Mouse (Mus musculus): ENCODE results near the gene Fam209. TPM values are rescaled to one million over a fixed set of nuclear protein-coding genes. Genes with fewer than 3 reads are reported as not detected.

The Fam209 gene
- polyA plus RNA-seq, 1 experiment from 2014 or later = not detected

DNA sequence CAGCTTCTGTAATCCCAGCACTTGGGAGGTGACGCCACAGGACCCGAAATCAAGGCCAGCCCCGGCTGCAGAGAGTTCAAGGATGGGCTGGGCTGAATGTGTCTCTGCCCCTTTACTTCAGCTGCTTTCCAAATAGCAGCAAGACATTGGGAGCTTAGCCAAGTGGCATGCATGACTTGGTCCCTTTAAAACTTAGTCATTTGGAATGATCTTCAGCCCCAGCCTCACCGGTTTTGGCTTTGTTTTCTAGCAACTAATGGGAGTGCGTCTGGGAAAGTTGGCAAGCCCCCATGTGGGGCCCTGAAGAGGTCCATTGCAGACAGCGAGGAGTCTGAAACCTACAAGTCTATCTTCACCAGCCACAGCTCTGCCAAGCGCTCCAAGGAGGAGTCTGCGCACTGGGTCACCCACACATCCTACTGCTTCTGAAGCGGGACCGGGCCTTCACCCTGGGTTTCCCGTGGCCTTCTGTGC lies 3.9 kb upstream of the Fam209 start:
- TF ChIP-seq CTCF (IDR thresholded peaks at IDR 0.05; ENCODE audit: low read depth) (no peak), EP300 (IDR thresholded peaks at IDR 0.05; ENCODE audit: low read depth) (no peak)
- 89% methylated on average over 11 of the region's 11 CpGs for WGBS (ENCODE audit: insufficient replicate concordance)
- ATAC-seq (no peak), DNase-seq (no peak)
- H3K4me2 ChIP-seq (ENCODE audit: low read depth, low read length) = no peak overlapping the region
- no peaks in the 10 kb centered on the region for H3K9me3 ChIP-seq (ENCODE audit: low read length)
- H3K27me3 ChIP-seq (ENCODE audit: insufficient read depth, low read length) = no peaks in the 10 kb centered on the region
- no peaks in the 10 kb centered on the region for H3K4me1 ChIP-seq (ENCODE audit: insufficient read depth)
- no peak overlapping the region for H3K4me3 ChIP-seq (ENCODE audit: low read depth, low read length)
- H3K9ac ChIP-seq (replicated peaks) = no peak overlapping the region
- no peak overlapping the region for H3K27ac ChIP-seq (ENCODE audit: low read depth)
- H3K36me3 ChIP-seq (replicated peaks; ENCODE audit: insufficient read depth, low read length) = peaks cover 58% of the 10 kb centered on the region

DNA sequence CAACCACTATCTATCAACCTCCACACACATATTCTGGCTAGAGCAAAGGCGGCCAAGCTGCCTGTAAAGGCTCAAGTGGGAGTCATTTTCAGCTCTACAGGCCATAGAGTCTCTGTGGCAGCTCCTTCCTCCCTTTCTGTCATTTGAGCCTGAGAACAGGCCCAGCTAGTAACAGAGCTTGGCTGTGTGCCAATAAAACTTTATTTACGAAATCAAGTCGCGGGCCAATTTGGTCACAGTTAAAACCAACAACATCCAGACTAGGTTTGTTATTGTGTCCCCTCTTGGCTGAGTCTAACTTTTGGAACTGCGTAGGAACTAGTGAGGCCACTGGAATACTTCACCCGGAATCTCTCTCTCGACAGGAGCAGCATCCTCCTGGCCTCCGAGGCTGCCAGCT lies 1.3 kb downstream of the Fam209 start:
- no peak for ATAC-seq
- Histone ChIP-seq H3K4me2 (ENCODE audit: low read depth, low read length) (no peak overlapping the region), H3K4me3 (ENCODE audit: low read depth, low read length) (no peak overlapping the region), H3K9me3 (ENCODE audit: low read length) (no peaks in the 10 kb centered on the region), H3K9ac (replicated peaks) (no peak overlapping the region), H3K27ac (ENCODE audit: low read depth) (no peak overlapping the region), H3K36me3 (replicated peaks; ENCODE audit: insufficient read depth, low read length) (peaks cover 14% of the 10 kb centered on the region), H3K27me3 (ENCODE audit: insufficient read depth, low read length) (no peaks in the 10 kb centered on the region), H3K4me1 (ENCODE audit: insufficient read depth) (peaks cover 2% of the 10 kb centered on the region; the same call in 1 of the 2 replicates)
- no peak for TF ChIP-seq CTCF (IDR thresholded peaks at IDR 0.05; ENCODE audit: low read depth)
- no peak for TF ChIP-seq EP300 (IDR thresholded peaks at IDR 0.05; ENCODE audit: low read depth)
- 78% methylated on average over 8 of the region's 8 CpGs for WGBS (ENCODE audit: insufficient replicate concordance)
- no peak for DNase-seq

DNA sequence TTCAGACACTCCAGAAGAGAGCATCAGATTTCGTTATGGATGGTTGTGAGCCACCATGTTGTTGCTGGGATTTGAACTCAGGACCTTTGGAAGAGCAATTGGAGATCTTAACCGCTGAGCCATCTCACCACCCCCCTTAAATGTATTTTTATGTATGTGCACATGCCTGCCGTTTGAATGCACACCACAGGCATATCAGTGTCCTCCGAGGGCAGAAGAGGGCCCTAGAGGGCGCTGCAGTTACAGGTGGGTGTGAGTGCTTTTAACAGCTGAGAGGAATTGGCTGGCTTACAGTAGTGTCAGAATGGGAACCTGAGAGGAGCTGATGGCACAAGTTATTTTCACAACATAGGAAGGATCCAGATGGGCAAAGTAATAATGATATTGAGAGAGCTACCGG lies 2.6 kb downstream of the Fam209 start:
- ATAC-seq (no peak), DNase-seq (peak; percentile 61)
- Histone ChIP-seq H3K4me2 (ENCODE audit: low read depth, low read length) (no peak overlapping the region), H3K27ac (ENCODE audit: low read depth) (no peak overlapping the region), H3K27me3 (ENCODE audit: insufficient read depth, low read length) (no peaks in the 10 kb centered on the region), H3K9me3 (ENCODE audit: low read length) (no peaks in the 10 kb centered on the region), H3K4me1 (ENCODE audit: insufficient read depth) (peaks cover 2% of the 10 kb centered on the region; the same call in 1 of the 2 replicates), H3K9ac (replicated peaks) (no peak overlapping the region), H3K36me3 (replicated peaks; ENCODE audit: insufficient read depth, low read length) (peaks cover under 1% of the 10 kb centered on the region; the same call in 1 of the 2 replicates), H3K4me3 (ENCODE audit: low read depth, low read length) (no peak overlapping the region)
- TF ChIP-seq CTCF (IDR thresholded peaks at IDR 0.05; ENCODE audit: low read depth) (peak; percentile 64), EP300 (IDR thresholded peaks at IDR 0.05; ENCODE audit: low read depth) (no peak)
- WGBS (ENCODE audit: insufficient replicate concordance) = 27% methylated on average over 6 of the region's 6 CpGs

DNA sequence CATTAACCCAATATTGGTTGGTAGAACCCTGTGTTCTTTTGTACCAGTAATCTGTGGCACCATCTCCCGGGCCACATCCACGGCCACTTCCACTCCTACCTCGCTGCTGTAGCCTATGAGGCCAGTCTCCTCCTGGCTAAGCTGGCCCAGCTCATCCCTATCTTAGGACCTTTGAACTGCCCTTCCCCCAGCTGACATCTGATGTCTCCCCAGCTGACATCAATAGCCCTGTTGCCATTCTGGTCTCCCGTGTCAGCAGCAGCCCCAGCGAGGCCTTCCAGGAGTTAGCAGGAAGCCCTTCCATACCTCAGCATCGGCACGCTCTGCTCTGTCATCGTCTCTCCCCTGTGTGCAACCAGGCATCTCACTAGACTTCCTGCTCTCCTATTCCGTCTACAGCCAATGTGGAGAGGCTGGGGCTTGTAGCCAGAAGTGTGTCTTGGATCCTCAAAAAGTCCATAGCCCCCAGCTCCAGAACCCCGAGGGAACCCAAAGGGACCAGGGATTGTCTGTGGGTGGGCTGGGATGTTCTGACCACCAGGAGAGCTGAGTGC lies 4.5 kb downstream of the Fam209 start:
- H3K36me3 ChIP-seq (replicated peaks; ENCODE audit: insufficient read depth, low read length) = no peaks in the 10 kb centered on the region
- peaks cover 2% of the 10 kb centered on the region; the same call in 1 of the 2 replicates for H3K4me1 ChIP-seq (ENCODE audit: insufficient read depth)
- no peaks in the 10 kb centered on the region for H3K9me3 ChIP-seq (ENCODE audit: low read length)
- no peak overlapping the region for H3K4me3 ChIP-seq (ENCODE audit: low read depth, low read length)
- DNase-seq = peak; percentile 31
- no peaks in the 10 kb centered on the region for H3K27me3 ChIP-seq (ENCODE audit: insufficient read depth, low read length)
- TF ChIP-seq EP300 (IDR thresholded peaks at IDR 0.05; ENCODE audit: low read depth) = no peak
- TF ChIP-seq CTCF (IDR thresholded peaks at IDR 0.05; ENCODE audit: low read depth) = no peak
- H3K27ac ChIP-seq (ENCODE audit: low read depth) = no peak overlapping the region
- ATAC-seq = peak; percentile 57; the same call in 1 of the 2 replicates
- WGBS (ENCODE audit: insufficient replicate concordance) = 18% methylated on average over 10 of the region's 10 CpGs
- no peak overlapping the region for H3K4me2 ChIP-seq (ENCODE audit: low read depth, low read length)
- no peak overlapping the region; the same call in 1 of the 2 replicates for H3K9ac ChIP-seq (replicated peaks)

DNA sequence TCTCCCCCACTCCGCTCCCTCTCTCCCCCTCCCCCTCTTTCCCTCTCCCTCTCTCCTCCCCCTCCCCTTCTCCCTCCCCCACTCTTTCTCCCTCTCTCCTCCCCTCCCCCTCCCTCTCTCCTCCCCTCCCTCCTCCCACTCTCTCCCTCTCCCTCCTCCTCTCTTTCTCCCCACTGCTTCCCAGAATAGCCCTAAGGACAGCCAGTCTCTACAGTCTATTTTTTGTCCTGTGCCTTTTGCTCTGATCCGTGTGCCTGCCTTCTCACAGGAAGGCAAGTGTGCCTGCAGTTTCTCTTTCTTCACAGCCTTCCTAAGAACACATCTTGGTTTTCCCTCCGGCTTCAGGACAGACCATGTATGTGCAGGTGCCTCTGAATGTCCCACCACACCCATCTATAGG lies 5.0 kb downstream of the Fam209 start:
- 38% methylated on average over 3 of the region's 3 CpGs for WGBS (ENCODE audit: insufficient replicate concordance)

DNA sequence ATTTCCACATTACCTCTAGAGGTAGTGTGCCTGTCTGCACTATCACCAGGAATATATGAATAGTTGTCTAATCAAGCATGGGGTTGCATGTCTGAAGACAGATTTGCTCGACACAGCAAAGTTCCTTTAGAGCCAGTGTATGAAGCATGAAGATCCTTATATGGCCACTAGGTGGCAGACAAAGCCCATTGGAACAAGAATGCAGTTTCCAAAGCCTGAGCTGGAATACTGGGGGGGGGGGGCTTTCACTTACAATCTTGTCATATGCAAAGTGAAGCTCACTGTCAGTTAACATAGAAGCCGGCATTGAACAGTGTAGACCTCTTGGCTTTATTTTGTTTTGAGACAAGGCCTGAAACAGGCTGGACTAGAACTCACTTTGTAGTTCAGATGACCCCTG lies 5.5 kb downstream of the Fam209 start:
- no peak overlapping the region for H3K9ac ChIP-seq (replicated peaks)
- H3K4me1 ChIP-seq (ENCODE audit: insufficient read depth) = peaks cover 2% of the 10 kb centered on the region; the same call in 1 of the 2 replicates
- no peak overlapping the region for H3K4me2 ChIP-seq (ENCODE audit: low read depth, low read length)
- H3K9me3 ChIP-seq (ENCODE audit: low read length) = no peaks in the 10 kb centered on the region
- H3K27me3 ChIP-seq (ENCODE audit: insufficient read depth, low read length) = no peaks in the 10 kb centered on the region
- 0% methylated on average over 2 of the region's 2 CpGs for WGBS (ENCODE audit: insufficient replicate concordance)
- peak; percentile 41 for DNase-seq
- no peak overlapping the region for H3K4me3 ChIP-seq (ENCODE audit: low read depth, low read length)
- H3K27ac ChIP-seq (ENCODE audit: low read depth) = no peak overlapping the region
- ATAC-seq = no peak; the same call in 1 of the 2 replicates
- no peaks in the 10 kb centered on the region for H3K36me3 ChIP-seq (replicated peaks; ENCODE audit: insufficient read depth, low read length)
- TF ChIP-seq CTCF (IDR thresholded peaks at IDR 0.05; ENCODE audit: low read depth) = peak; percentile 82
- TF ChIP-seq EP300 (IDR thresholded peaks at IDR 0.05; ENCODE audit: low read depth) = no peak

More for the DNA sequence above, 5.0 kb downstream of the Fam209 start:
- TF ChIP-seq CTCF (IDR thresholded peaks at IDR 0.05; ENCODE audit: low read depth) = no peak
- TF ChIP-seq EP300 (IDR thresholded peaks at IDR 0.05; ENCODE audit: low read depth) = no peak
- no peaks in the 10 kb centered on the region for H3K9me3 ChIP-seq (ENCODE audit: low read length)
- no peak overlapping the region for H3K9ac ChIP-seq (replicated peaks)
- H3K4me3 ChIP-seq (ENCODE audit: low read depth, low read length) = no peak overlapping the region
- DNase-seq (no peak), ATAC-seq (no peak)
- no peak overlapping the region for H3K4me2 ChIP-seq (ENCODE audit: low read depth, low read length)
- H3K4me1 ChIP-seq (ENCODE audit: insufficient read depth) = peaks cover 2% of the 10 kb centered on the region; the same call in 1 of the 2 replicates
- no peaks in the 10 kb centered on the region for H3K27me3 ChIP-seq (ENCODE audit: insufficient read depth, low read length)
- H3K27ac ChIP-seq (ENCODE audit: low read depth) = no peak overlapping the region
- no peaks in the 10 kb centered on the region for H3K36me3 ChIP-seq (replicated peaks; ENCODE audit: insufficient read depth, low read length)
